Mouse (Mus musculus) adrenal gland, postnatal 4 days (tissue): ENCODE data around the gene A630073D07Rik. TPM values are rescaled to one million over a fixed set of nuclear protein-coding genes. Genes with fewer than 3 reads are reported as not detected.
"Not testable (repeated sequence)": the region's sequence is repeated elsewhere in the genome, so short reads cannot be mapped to it uniquely, and the experiment has no call there.

Experiments used
- DNase-seq, 2 experiments: peaks; one replicate each; pipeline ENCODE4 v3.0.0; 2021 to 2022; ENCODE audit warnings: low spot score in 2 of 2, mixed read lengths in 2 of 2
- long read RNA-seq, 2 experiments: library from polyadenylated mRNA; stranded (forward); transcript quantifications; one replicate each; pipeline ENCODE4 v2.0.0; 2021
- total RNA-seq, 2 experiments: library from RNA; stranded (reverse); gene quantifications; 2 replicates each; pipeline ENCODE4 v1.2.3; 2021

The A630073D07Rik gene
- total RNA-seq: not detected
- long read RNA-seq, experiment 1: 0 reads
- long read RNA-seq, experiment 2: 0 reads

DNA sequence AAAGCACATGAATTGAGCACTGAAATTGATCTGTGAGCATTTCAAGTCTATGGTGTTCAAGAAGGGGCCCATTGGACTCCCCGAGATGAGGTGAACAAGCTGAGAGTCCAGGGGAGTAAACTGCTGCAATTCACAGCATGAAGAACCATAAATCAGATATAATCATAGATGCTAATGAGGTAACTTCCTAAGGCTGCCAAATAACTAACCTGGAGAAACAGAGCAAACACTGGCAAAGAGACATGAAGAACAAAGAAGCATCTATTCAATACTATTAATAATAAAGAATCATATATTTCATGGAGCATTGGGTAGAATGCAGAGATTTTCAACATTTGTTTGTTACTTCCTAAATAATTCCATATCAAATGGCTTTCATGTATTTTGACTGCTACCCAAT is at the start of gene A630073D07Rik:
Gene A630073D07Rik, minus strand, starts transcription at position 101 of the 400 bp plus-strand sequence.
- DNase-seq: no peak

DNA sequence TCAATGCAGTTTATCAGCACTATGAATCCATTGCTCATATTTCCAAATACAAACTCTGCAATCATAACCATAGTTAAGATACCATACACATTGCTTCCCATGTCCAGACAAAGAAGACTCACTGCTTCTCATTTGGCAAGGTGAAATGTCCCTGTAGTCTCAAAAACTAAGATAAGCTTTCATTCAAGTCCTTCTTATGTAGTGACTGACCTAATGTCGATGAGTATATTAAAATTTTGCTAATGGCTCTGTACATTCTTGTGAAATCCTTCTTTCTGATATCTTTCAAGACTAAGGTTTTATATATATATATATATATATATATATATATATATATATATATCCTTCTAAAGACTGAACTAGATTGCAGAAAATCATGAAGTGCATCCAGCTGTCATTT is 49.6 kb upstream of the A630073D07Rik start, which contains the start of gene Tas2r121:
Gene Tas2r121, minus strand, starts transcription at position 101 of the 400 bp plus-strand sequence.
- no peak for DNase-seq

DNA sequence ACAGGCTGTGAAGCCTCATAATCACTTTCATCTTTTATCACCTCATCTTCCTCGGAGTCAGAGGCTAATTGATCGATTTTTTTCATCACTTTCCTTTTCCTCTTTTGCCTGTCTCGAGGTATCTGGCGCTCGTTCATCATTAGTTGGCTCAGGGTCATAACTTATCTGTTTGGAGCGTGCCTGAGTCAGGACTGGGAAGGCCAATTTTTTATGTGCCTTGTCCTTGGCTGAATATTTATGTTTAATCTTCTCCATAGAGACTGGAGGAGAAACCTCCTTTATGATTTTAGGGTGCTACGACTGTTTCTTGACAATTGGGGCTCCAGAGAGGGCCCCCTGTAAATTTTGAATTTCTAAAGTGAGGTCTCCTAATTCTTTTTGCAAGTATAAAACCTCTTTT is 40.3 kb upstream of the A630073D07Rik start:
- not testable (repeated sequence) for DNase-seq

DNA sequence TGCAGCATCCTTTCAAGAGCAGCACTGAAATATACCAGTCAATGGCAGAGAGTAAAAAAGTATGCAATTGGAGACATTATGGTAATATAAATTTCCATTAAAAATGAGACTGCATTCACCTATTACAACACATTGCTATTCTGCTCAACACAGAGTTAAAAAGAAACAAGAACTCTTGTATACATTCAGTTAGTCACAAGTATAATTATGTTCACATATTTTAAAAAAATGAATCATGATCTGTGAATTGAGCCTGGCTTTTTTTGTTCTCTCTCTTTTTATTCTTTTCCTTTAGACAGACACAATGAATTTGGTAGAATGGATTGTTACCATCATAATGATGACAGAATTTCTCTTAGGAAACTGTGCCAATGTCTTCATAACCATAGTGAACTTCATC is 5.3 kb upstream of the A630073D07Rik start, which contains the start of gene Tas2r120:
Gene Tas2r120, plus strand, starts transcription at position 301 of the 400 bp plus-strand sequence.
- DNase-seq: no peak

DNA sequence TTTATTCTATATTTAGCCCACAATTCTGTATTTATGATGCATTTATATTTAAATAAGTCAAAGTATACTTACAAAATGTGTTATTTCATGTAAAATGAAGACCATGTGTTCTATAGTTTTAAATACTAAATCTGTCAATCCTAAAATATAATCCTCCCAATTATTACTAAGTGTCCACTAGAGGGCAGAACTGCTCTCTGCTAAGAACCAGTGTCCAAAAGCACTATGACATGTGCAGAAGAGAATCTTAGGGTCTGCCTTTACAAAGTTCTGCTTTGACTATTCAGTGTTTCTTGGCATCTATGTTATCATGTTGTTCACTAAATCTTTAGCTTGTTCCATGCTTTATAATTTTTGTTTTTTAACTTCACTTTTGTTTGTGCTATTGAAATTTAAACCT is 1.9 kb downstream of the A630073D07Rik start:
- no peak for DNase-seq

DNA sequence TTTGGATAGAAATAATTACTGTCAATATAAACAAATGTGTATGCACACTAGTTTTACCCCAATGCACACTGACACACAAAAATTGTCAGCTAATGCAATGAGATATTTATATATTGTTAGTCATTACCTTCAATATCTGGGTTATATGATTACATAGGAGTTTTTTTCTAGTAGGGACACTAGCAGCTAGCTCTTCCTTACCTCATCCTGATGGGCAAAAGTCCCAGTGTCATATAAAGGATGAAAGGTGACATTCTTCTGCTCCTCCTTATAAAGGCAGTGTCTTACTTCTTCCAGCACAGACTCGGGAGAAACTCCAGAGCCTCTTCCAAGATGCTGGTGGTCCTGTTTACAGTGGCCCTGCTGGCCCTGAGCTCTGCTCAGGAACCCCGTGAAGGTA is 55.7 kb downstream of the A630073D07Rik start, which contains the start of gene Prp2:
Gene Prp2, plus strand, starts transcription at position 301 of the 400 bp plus-strand sequence.
- not testable (repeated sequence) for DNase-seq

Other genes with a start within 250 kb of the A630073D07Rik start
- gene Prh1, start 81.7 kb downstream of the A630073D07Rik start, total RNA-seq: not detected
- gene Prp2, start 55.6 kb downstream of the A630073D07Rik start, total RNA-seq: not detected
- gene Tas2r120, start 5.4 kb upstream of the A630073D07Rik start, total RNA-seq: not detected
- not detected for gene Tas2r121, start 49.5 kb upstream of the A630073D07Rik start, total RNA-seq
- gene Tas2r122, start 60.4 kb upstream of the A630073D07Rik start, total RNA-seq: not detected
- gene Tas2r115, start 86.5 kb upstream of the A630073D07Rik start, total RNA-seq: not detected
- not detected for gene Tas2r124, start 103.2 kb upstream of the A630073D07Rik start, total RNA-seq
- gene Tas2r102, start 110.6 kb upstream of the A630073D07Rik start, total RNA-seq: not detected
- not detected for gene Tas2r136, start 126.6 kb upstream of the A630073D07Rik start, total RNA-seq
- gene Tas2r117, start 151.3 kb upstream of the A630073D07Rik start, total RNA-seq: not detected
- gene Tas2r123, start 195.6 kb upstream of the A630073D07Rik start, total RNA-seq: not detected
- gene Tas2r116, start 203.9 kb upstream of the A630073D07Rik start, total RNA-seq: not detected
- not detected for gene Tas2r110, start 216.5 kb upstream of the A630073D07Rik start, total RNA-seq
- gene Tas2r113, start 241.5 kb upstream of the A630073D07Rik start, total RNA-seq: not detected